Mouse (Mus musculus) cerebellum, adult 11 months (tissue): ENCODE data around the gene Gm10300.

Experiments used
- DNase-seq: peaks from one replicate; pipeline ENCODE4 v3.0.0; 2022

The Gm10300 gene

GRCm38 (mm10) chr4:132074077-132074932, at the start of gene Gm10300:
Gene Gm10300, plus strand, starts transcription at chr4:132074697.
- DNase-seq, result no peak

GRCm38 (mm10) chr4:132025264-132025663, 49.2 kb upstream of the Gm10300 start:
- no peak for DNase-seq

- DNase-seq, result no peak
Measured at GRCm38 (mm10) chr4:132025738-132026527, 48.6 kb upstream of the Gm10300 start.

- DNase-seq, result no peak
Measured at GRCm38 (mm10) chr4:132027167-132027566, 47.3 kb upstream of the Gm10300 start.

GRCm38 (mm10) chr4:132027806-132028205, 46.7 kb upstream of the Gm10300 start:
- DNase-seq, result no peak

GRCm38 (mm10) chr4:132029851-132030741, 44.4 kb upstream of the Gm10300 start:
- DNase-seq, result no peak

GRCm38 (mm10) chr4:132033183-132033582, 41.3 kb upstream of the Gm10300 start:
- DNase-seq, result no peak

- DNase-seq, result no peak
Measured at GRCm38 (mm10) chr4:132034242-132034641, 40.3 kb upstream of the Gm10300 start.

- DNase-seq, result no peak
Measured at GRCm38 (mm10) chr4:132037137-132037536, 37.4 kb upstream of the Gm10300 start.

- no peak for DNase-seq
Measured at GRCm38 (mm10) chr4:132037991-132038390, 36.5 kb upstream of the Gm10300 start.

- DNase-seq, result no peak
Measured at GRCm38 (mm10) chr4:132038809-132039208, 35.7 kb upstream of the Gm10300 start.

GRCm38 (mm10) chr4:132039521-132039920, 35.0 kb upstream of the Gm10300 start:
- no peak for DNase-seq

GRCm38 (mm10) chr4:132039975-132040645, 34.4 kb upstream of the Gm10300 start:
- no peak for DNase-seq

- DNase-seq, result no peak
Measured at GRCm38 (mm10) chr4:132041471-132042332, 32.8 kb upstream of the Gm10300 start.

- no peak for DNase-seq
Measured at GRCm38 (mm10) chr4:132043726-132044125, 30.8 kb upstream of the Gm10300 start.

- peak; percentile 78 for DNase-seq
Measured at GRCm38 (mm10) chr4:132048011-132048991, 26.2 kb upstream of the Gm10300 start.

- peak; percentile 88 for DNase-seq
Measured at GRCm38 (mm10) chr4:132048995-132049404, 25.5 kb upstream of the Gm10300 start.

- DNase-seq, result peak; percentile 48
Measured at GRCm38 (mm10) chr4:132049549-132050200, 24.8 kb upstream of the Gm10300 start.
